Mouse (Mus musculus): Measurements from ENCODE around the gene Serpina9.

DNA sequence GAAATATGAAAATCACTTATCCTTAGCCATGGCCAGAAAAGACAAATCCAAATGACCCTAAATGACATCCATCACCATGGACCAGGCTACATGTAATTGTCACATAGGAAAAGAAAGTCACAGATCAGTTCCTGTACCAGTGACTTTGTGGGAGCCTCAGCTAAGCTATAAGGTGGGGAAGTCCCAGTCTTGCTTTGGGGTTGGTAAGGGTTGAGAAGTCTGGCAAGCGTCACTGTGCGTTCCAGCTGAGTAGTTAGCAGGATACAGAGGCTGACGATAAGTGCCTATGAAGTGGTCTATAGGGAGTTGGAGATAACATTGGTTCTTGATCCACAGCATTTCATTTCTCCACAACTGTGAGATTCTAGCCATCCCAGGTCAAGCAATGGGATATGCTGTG is 1.7 kb upstream of the Serpina9 start:
- TF ChIP-seq POLR2A (IDR thresholded peaks at IDR 0.05; ENCODE audit: control insufficient read depth, low read depth, low read length) (no peak), CTCF (IDR thresholded peaks at IDR 0.05; ENCODE audit: control insufficient read depth, insufficient read depth, insufficient replicate concordance, low read depth, low read length) (no peak)

All from testis, adult 2 months (tissue).